Mouse (Mus musculus) testis, adult 2 months (tissue): Measurements from ENCODE around the gene Ppm1h.

Experiments used
- CTCF ChIP-seq: fragments of 200-500 bp; IDR thresholded peaks from 2 replicates; pipeline ENCODE4 v1.5.1; 2012; ENCODE audit warnings: low read depth, mild to moderate bottlenecking, inconsistent platforms, low read length, moderate library complexity; ENCODE audit not compliant: control insufficient read depth, insufficient read depth, insufficient replicate concordance
- POLR2A ChIP-seq: fragments of 200-500 bp; IDR thresholded peaks from 2 replicates; pipeline ENCODE4 v1.6.1; 2012; ENCODE audit warnings: low read depth, mild to moderate bottlenecking, inconsistent platforms, low read length, moderate library complexity; ENCODE audit not compliant: control insufficient read depth

GRCm38 (mm10) chr10:122856040-122856764 lies 177.6 kb downstream of the Ppm1h start:
- TF ChIP-seq POLR2A: no peak
- no peak for TF ChIP-seq CTCF
